Mouse (Mus musculus): ENCODE measurements at regions not wholly inside any gene's neighbourhood (a gene's known extent, or its start where the extent isn't known, plus 50 kb on each side); places are given as distances from the start of the nearest gene placed in this dataset.

- no peak for DNase-seq
These were observed 201.1 kb downstream of the Thbs2 start for GRCm38 (mm10) chr17:14492936-14493335.

- DNase-seq = no peak
These were observed 202.4 kb downstream of the Smoc2 start for GRCm38 (mm10) chr17:14481746-14482145.

GRCm38 (mm10) chr17:14478938-14479505 lies 199.7 kb downstream of the Smoc2 start:
- DNase-seq = no peak

GRCm38 (mm10) chr17:14476707-14477106 lies 197.4 kb downstream of the Smoc2 start:
- DNase-seq = no peak

GRCm38 (mm10) chr17:14475778-14476647 lies 196.7 kb downstream of the Smoc2 start:
- peak; percentile 30 for DNase-seq

GRCm38 (mm10) chr17:14475277-14475676 lies 196.0 kb downstream of the Smoc2 start:
- peak; percentile 22 for DNase-seq

GRCm38 (mm10) chr17:14468754-14469488 lies 189.6 kb downstream of the Smoc2 start:
- DNase-seq = no peak

GRCm38 (mm10) chr17:14455251-14455743 lies 176.0 kb downstream of the Smoc2 start:
- peak; percentile 28 for DNase-seq
